Mouse (Mus musculus): Measurements from ENCODE around the gene Psmd14. TPM values are rescaled to one million over a fixed set of nuclear protein-coding genes. Genes with fewer than 3 reads are reported as not detected.
A peak's percentile ranks its signal among the peaks of the same experiment; 100 is the strongest.

Gene Psmd14
- polyA plus RNA-seq, 1 experiment from 2014 or later: 197 TPM

- no peaks in the 10 kb centered on the region for H3K4me1 ChIP-seq
- no peak overlapping the region for H3K4me2 ChIP-seq (replicated peaks)
- H3K36me3 ChIP-seq: 0 out of 2 replicates have a peak, but pooled peaks cover 3% of the 10 kb centered on the region
- H3K4me3 ChIP-seq: no peak overlapping the region
- WGBS: 78% methylated on average over 6 of the region's 6 CpGs
- no peak overlapping the region for H3K27ac ChIP-seq
- no peak for ATAC-seq (ENCODE audit: insufficient number of reproducible peaks, insufficient read depth, low FRiP score, low TSS enrichment)
- H3K9ac ChIP-seq: no peak overlapping the region
- no peaks in the 10 kb centered on the region for H3K9me3 ChIP-seq
- no peaks in the 10 kb centered on the region for H3K27me3 ChIP-seq
Measured at GRCm38 (mm10) chr2:61764470-61765105, 53.1 kb downstream of the Psmd14 start.

- no peak for ATAC-seq (ENCODE audit: insufficient number of reproducible peaks, insufficient read depth, low FRiP score, low TSS enrichment)
- 74% methylated on average over 4 of the region's 4 CpGs for WGBS
- Histone ChIP-seq H3K36me3 (0 out of 2 replicates have a peak, but pooled peaks cover 3% of the 10 kb centered on the region), H3K9ac (no peak overlapping the region), H3K4me3 (no peak overlapping the region), H3K27me3 (no peaks in the 10 kb centered on the region), H3K27ac (no peak overlapping the region), H3K9me3 (no peaks in the 10 kb centered on the region), H3K4me2 (replicated peaks) (no peak overlapping the region), H3K4me1 (no peaks in the 10 kb centered on the region)
Measured at GRCm38 (mm10) chr2:61765526-61765925, 54.0 kb downstream of the Psmd14 start.

- ATAC-seq (ENCODE audit: insufficient number of reproducible peaks, insufficient read depth, low FRiP score, low TSS enrichment): no peak
- H3K4me1 ChIP-seq: no peaks in the 10 kb centered on the region
- H3K9ac ChIP-seq: no peak overlapping the region
- no peak overlapping the region for H3K4me3 ChIP-seq
- peaks cover 11% of the 10 kb centered on the region; the same call in 1 of the 2 replicates for H3K36me3 ChIP-seq
- H3K9me3 ChIP-seq: no peaks in the 10 kb centered on the region
- H3K27me3 ChIP-seq: no peaks in the 10 kb centered on the region
- H3K4me2 ChIP-seq (replicated peaks): no peak overlapping the region
- no peak overlapping the region for H3K27ac ChIP-seq
Measured at GRCm38 (mm10) chr2:61780794-61781193, 69.3 kb downstream of the Psmd14 start.

- Histone ChIP-seq H3K4me1 (no peaks in the 10 kb centered on the region), H3K4me2 (replicated peaks) (no peak overlapping the region), H3K36me3 (no peaks in the 10 kb centered on the region), H3K9me3 (no peaks in the 10 kb centered on the region), H3K27ac (no peak overlapping the region), H3K4me3 (no peak overlapping the region), H3K27me3 (no peaks in the 10 kb centered on the region), H3K9ac (no peak overlapping the region)
- 84% methylated on average over 5 of the region's 5 CpGs for WGBS
- no peak for ATAC-seq (ENCODE audit: insufficient number of reproducible peaks, insufficient read depth, low FRiP score, low TSS enrichment)
Measured at GRCm38 (mm10) chr2:61794960-61795359, 83.5 kb downstream of the Psmd14 start.

- peaks cover 5% of the 10 kb centered on the region; the same call in 1 of the 2 replicates for H3K4me1 ChIP-seq
- no peak overlapping the region for H3K9ac ChIP-seq
- H3K36me3 ChIP-seq: no peaks in the 10 kb centered on the region
- no peak overlapping the region for H3K4me2 ChIP-seq (replicated peaks)
- H3K9me3 ChIP-seq: no peaks in the 10 kb centered on the region
- peaks cover 15% of the 10 kb centered on the region for H3K27me3 ChIP-seq
- no peak overlapping the region for H3K27ac ChIP-seq
- ATAC-seq (ENCODE audit: insufficient number of reproducible peaks, insufficient read depth, low FRiP score, low TSS enrichment): no peak
- WGBS: 95% methylated on average over 1 of the region's 1 CpGs
- H3K4me3 ChIP-seq: no peak overlapping the region
Measured at GRCm38 (mm10) chr2:61798048-61798447, 86.6 kb downstream of the Psmd14 start.

- H3K4me1 ChIP-seq: peaks cover 18% of the 10 kb centered on the region
- H3K9me3 ChIP-seq: no peaks in the 10 kb centered on the region
- no peak within 1 kb of the TSS for H3K4me3 ChIP-seq
- peak; percentile 47; the same call in 1 of the 2 replicates for ATAC-seq (ENCODE audit: insufficient number of reproducible peaks, insufficient read depth, low FRiP score, low TSS enrichment)
- H3K9ac ChIP-seq: no peak within 1 kb of the TSS
- 2% methylated on average over 11 of the region's 11 CpGs for WGBS
- no peak within 1 kb of the TSS for H3K27ac ChIP-seq
- peaks cover 41% of the 10 kb centered on the region for H3K27me3 ChIP-seq
- no peaks in the 10 kb centered on the region for H3K36me3 ChIP-seq
- no peak within 1 kb of the TSS for H3K4me2 ChIP-seq (replicated peaks)
Measured at GRCm38 (mm10) chr2:61802656-61803251, 91.3 kb downstream of the Psmd14 start, which contains the start of gene Tbr1. Gene Tbr1, plus strand, starts transcription at chr2:61802930.

- no peak overlapping the region for H3K9ac ChIP-seq
- no peak overlapping the region for H3K27ac ChIP-seq
- H3K4me1 ChIP-seq: peaks cover 18% of the 10 kb centered on the region
- ATAC-seq (ENCODE audit: insufficient number of reproducible peaks, insufficient read depth, low FRiP score, low TSS enrichment): no peak
- peaks cover 43% of the 10 kb centered on the region for H3K27me3 ChIP-seq
- H3K9me3 ChIP-seq: no peaks in the 10 kb centered on the region
- H3K4me3 ChIP-seq: no peak overlapping the region
- no peak overlapping the region for H3K4me2 ChIP-seq (replicated peaks)
- WGBS: 2% methylated on average over 29 of the region's 29 CpGs
- H3K36me3 ChIP-seq: no peaks in the 10 kb centered on the region
Measured at GRCm38 (mm10) chr2:61803443-61804367, 92.2 kb downstream of the Psmd14 start.

GRCm38 (mm10) chr2:61804382-61804840 lies 92.9 kb downstream of the Psmd14 start:
- H3K4me3 ChIP-seq: no peak overlapping the region
- peaks cover 18% of the 10 kb centered on the region for H3K4me1 ChIP-seq
- no peaks in the 10 kb centered on the region for H3K9me3 ChIP-seq
- ATAC-seq (ENCODE audit: insufficient number of reproducible peaks, insufficient read depth, low FRiP score, low TSS enrichment): no peak
- H3K27me3 ChIP-seq: peaks cover 50% of the 10 kb centered on the region
- no peak overlapping the region for H3K27ac ChIP-seq
- no peak overlapping the region for H3K4me2 ChIP-seq (replicated peaks)
- WGBS: 3% methylated on average over 10 of the region's 10 CpGs
- no peaks in the 10 kb centered on the region for H3K36me3 ChIP-seq
- H3K9ac ChIP-seq: no peak overlapping the region

GRCm38 (mm10) chr2:61804841-61805540 lies 93.5 kb downstream of the Psmd14 start:
- peak overlapping the region; percentile 18 for H3K4me2 ChIP-seq (replicated peaks)
- no peak overlapping the region for H3K9ac ChIP-seq
- H3K27ac ChIP-seq: no peak overlapping the region
- under 1% methylated on average over 39 of the region's 39 CpGs for whole genome bisulfite sequencing
- peaks cover 55% of the 10 kb centered on the region for H3K27me3 ChIP-seq
- no peak for ATAC-seq (ENCODE audit: insufficient number of reproducible peaks, insufficient read depth, low FRiP score, low TSS enrichment)
- no peaks in the 10 kb centered on the region for H3K36me3 ChIP-seq
- no peak overlapping the region for H3K4me3 ChIP-seq
- H3K4me1 ChIP-seq: peaks cover 18% of the 10 kb centered on the region
- H3K9me3 ChIP-seq: no peaks in the 10 kb centered on the region

- Histone ChIP-seq H3K9ac (no peak overlapping the region), H3K4me2 (replicated peaks) (peak overlapping the region; percentile 18), H3K27me3 (peaks cover 62% of the 10 kb centered on the region), H3K4me3 (no peak overlapping the region), H3K4me1 (peaks cover 18% of the 10 kb centered on the region), H3K9me3 (no peaks in the 10 kb centered on the region), H3K36me3 (no peaks in the 10 kb centered on the region), H3K27ac (no peak overlapping the region)
- no peak for ATAC-seq (ENCODE audit: insufficient number of reproducible peaks, insufficient read depth, low FRiP score, low TSS enrichment)
- under 1% methylated on average over 39 of the region's 39 CpGs for WGBS
Measured at GRCm38 (mm10) chr2:61805541-61806345, 94.2 kb downstream of the Psmd14 start.
